Mouse (Mus musculus): ENCODE measurements at regions not wholly inside any gene's neighbourhood (a gene's known extent, or its start where the extent isn't known, plus 50 kb on each side); places are given as distances from the start of the nearest gene placed in this dataset.

GRCm38 (mm10) chr1:194109172-194110071 lies 508.6 kb upstream of the Plxna2 start:
- no peak for TF ChIP-seq GATA1 (IDR thresholded peaks at IDR 0.05; ENCODE audit: low read length)
- no peak for TF ChIP-seq TAL1 (IDR thresholded peaks at IDR 0.05; ENCODE audit: low read length)
